Mouse (Mus musculus): ENCODE results near the gene Wdr18.

- TF ChIP-seq CTCF (IDR thresholded peaks at IDR 0.05; ENCODE audit: low read depth, low read length) (peak; percentile 45; the same call in 1 of the 2 replicates), POLR2A (IDR thresholded peaks at IDR 0.05; ENCODE audit: borderline replicate concordance, low read depth, low read length) (no peak)
Measured at GRCm38 (mm10) chr10:80014484-80015290, 54.7 kb downstream of the Wdr18 start.
